Mouse (Mus musculus) forebrain, embryonic 11.5 days (tissue): ENCODE results near the gene Zfp740. TPM values are rescaled to one million over a fixed set of nuclear protein-coding genes. Genes with fewer than 3 reads are reported as not detected.

Experiments used
- ATAC-seq: fragments of 200-750 bp; cut with Nextera tagmentation; replicated peaks from 2 replicates; pipeline ENCODE4 v1.8.0; 2017; ENCODE audit warnings: moderate TSS enrichment; ENCODE audit not compliant: low FRiP score
- DNase-seq: peaks from one replicate; pipeline ENCODE4 v3.0.0-alpha.2; 2017; ENCODE audit warnings: low spot score
- H3K27ac ChIP-seq: fragments of 300-500 bp; sonication (generic); 2 replicates; pipeline ENCODE4 v1.5.1; 2014; ENCODE audit warnings: low read depth, low read length
- H3K27me3 ChIP-seq: fragments of 300-500 bp; sonication (generic); 2 replicates; pipeline ENCODE4 v1.6.1; 2014; ENCODE audit warnings: mild to moderate bottlenecking, low read length, mixed read lengths; ENCODE audit not compliant: control insufficient read depth, insufficient read depth
- H3K36me3 ChIP-seq: fragments of 300-500 bp; sonication (generic); 2 replicates; pipeline ENCODE4 v1.6.1; 2014; ENCODE audit warnings: mild to moderate bottlenecking, low read length, moderate library complexity, mixed read lengths; ENCODE audit not compliant: control insufficient read depth, insufficient read depth
- H3K4me1 ChIP-seq: fragments of 300-500 bp; sonication (generic); replicated peaks from 2 replicates; pipeline ENCODE4 v1.6.1; 2014; ENCODE audit warnings: low read length, mixed read lengths; ENCODE audit not compliant: control insufficient read depth, insufficient read depth
- H3K4me2 ChIP-seq: fragments of 300-500 bp; sonication (generic); 2 replicates; pipeline ENCODE4 v1.6.1; 2014; ENCODE audit warnings: low read depth, mild to moderate bottlenecking, low read length, moderate library complexity, mixed read lengths; ENCODE audit not compliant: severe bottlenecking
- H3K4me3 ChIP-seq: fragments of 300-500 bp; sonication (generic); 2 replicates; pipeline ENCODE4 v1.5.1; 2014; ENCODE audit warnings: low read depth, low read length
- H3K9ac ChIP-seq: fragments of 300-500 bp; sonication (generic); 2 replicates; pipeline ENCODE4 v1.6.1; 2014; ENCODE audit warnings: low read length
- H3K9me3 ChIP-seq: fragments of 300-500 bp; sonication (generic); 2 replicates; pipeline ENCODE4 v1.6.1; 2016; ENCODE audit warnings: low read length, mixed read lengths; ENCODE audit not compliant: control insufficient read depth
- whole genome bisulfite sequencing: fragments of 180-500 bp; shearing (Covaris S2); extraction: QIAGEN DNeasy Blood & Tissue Kit; methylation state at CpG from one replicate; pipeline ENCODE4 v1.1.7; 2014; 5-methylcytosine and 5-hydroxymethylcytosine counted together
- polyA plus RNA-seq: library from polyadenylated mRNA; unstranded; fragments of >200 nt; fragmentation: Nextera tagmentation; extraction: Ambion mirVana; gene quantifications from 2 replicates; pipeline ENCODE4 v1.2.1, GENCODE M21; 2014

Gene Zfp740
- polyA plus RNA-seq, 1 experiment from 2014 or later = 79.8 TPM

GRCm38 (mm10) chr15:102240607-102241006 lies 37.6 kb downstream of the Zfp740 start:
- no peak overlapping the region for H3K4me2 ChIP-seq
- no peak for ATAC-seq
- WGBS = 83% methylated on average over 4 of the region's 4 CpGs
- H3K4me3 ChIP-seq = no peak overlapping the region
- no peak overlapping the region for H3K27ac ChIP-seq
- no peaks in the 10 kb centered on the region for H3K36me3 ChIP-seq
- peaks cover 14% of the 10 kb centered on the region for H3K4me1 ChIP-seq
- no peak for DNase-seq
- H3K27me3 ChIP-seq = peaks cover 24% of the 10 kb centered on the region
- no peaks in the 10 kb centered on the region for H3K9me3 ChIP-seq
- no peak overlapping the region for H3K9ac ChIP-seq

DNA sequence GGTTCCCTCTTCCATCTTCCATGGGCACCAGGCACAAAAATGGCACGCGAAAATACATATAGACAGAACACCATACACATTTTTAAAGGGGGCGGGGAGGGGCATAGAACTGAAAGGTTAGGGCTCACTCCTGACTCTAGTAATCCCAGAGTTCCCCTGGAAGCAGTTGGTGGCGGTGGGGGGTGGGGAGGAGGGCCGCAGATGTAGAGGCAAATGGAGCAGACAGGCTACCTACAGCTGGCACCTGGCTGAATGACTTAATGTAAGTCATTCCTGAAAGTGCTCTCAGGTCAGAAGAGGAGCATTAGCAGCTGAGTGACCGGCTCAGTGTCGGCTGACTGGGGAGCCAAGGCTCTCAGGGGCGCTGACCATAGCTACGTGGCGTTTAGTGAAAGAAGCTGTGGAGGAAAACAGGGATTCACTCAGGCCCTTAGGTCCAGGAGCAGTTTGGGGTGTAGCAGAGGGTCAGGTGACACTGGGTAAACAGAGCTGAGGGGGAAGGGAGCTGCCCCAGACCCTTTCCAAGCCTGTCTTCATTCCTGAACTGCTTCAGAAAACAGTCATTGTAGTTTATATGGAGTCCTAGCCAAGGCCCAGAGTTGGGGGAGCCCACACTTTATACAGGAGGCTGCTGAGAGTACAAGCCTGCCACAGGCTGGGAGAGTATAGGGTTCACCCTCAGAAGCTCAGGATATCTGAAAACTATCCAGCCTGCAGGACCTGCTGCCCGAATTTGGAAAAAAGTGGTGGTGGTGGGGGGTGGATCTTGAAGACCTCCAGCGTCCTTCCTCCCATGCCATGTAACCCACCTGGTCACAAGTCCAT lies 39.6 kb downstream of the Zfp740 start:
- Histone ChIP-seq H3K4me2 (no peak overlapping the region), H3K9ac (no peak overlapping the region), H3K36me3 (no peaks in the 10 kb centered on the region), H3K27ac (no peak overlapping the region), H3K9me3 (no peaks in the 10 kb centered on the region), H3K4me3 (no peak overlapping the region), H3K4me1 (peaks cover 22% of the 10 kb centered on the region), H3K27me3 (peaks cover 34% of the 10 kb centered on the region)
- WGBS = 28% methylated on average over 12 of the region's 12 CpGs
- no peak for DNase-seq
- ATAC-seq = no peak

DNA sequence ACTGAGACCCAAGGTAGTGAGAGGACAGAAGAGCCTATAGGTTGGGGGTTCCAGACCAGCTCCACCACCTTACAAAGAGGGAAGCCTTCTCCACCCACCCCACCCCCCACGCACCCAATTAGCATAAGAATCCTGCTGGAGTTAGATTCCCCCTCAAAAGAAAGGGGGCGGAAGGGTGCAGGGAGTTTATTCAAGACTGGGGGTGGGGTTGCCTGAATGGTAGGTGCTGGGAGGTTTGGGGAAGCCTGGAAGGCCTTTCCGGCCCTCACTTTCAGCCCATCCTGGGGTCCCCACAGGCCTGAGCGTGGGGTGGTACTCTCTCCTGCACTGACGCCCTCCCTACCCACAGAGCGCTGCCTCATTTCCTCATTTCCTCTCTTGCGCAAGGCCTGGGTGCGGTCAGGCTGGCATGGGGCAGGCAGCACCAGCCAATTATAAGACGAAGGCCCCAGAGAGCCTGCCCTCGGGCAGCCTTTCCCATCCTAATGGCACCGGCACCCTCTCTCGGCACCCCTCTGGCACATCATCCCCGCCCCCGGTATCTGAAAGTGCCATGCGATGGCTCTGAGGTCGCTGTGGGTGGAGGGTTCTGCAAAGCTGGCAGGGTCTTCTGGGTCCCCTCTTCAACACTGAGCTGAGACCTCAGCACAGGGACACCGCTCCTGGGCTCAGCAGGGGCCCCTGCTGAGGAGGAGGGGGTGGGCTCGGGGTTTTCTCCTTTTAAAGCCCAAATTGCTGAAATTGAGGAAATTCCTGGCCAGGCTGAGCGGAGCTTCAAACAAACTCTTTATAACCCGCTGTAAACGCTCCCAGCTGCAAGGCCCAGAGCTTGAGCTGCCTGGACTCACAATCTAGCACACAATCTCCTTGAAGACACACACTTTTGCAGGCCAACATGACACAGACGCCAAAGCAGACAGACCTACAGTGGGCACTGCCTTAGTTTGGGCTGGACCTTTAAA lies 40.5 kb downstream of the Zfp740 start:
- no peak overlapping the region for H3K27ac ChIP-seq
- H3K4me2 ChIP-seq = peak overlapping the region; percentile 26; the same call in 1 of the 2 replicates
- DNase-seq (no peak), ATAC-seq (no peak)
- H3K9me3 ChIP-seq = no peaks in the 10 kb centered on the region
- no peak overlapping the region for H3K4me3 ChIP-seq
- H3K36me3 ChIP-seq = no peaks in the 10 kb centered on the region
- WGBS = 10% methylated on average over 22 of the region's 22 CpGs
- peaks cover 35% of the 10 kb centered on the region for H3K27me3 ChIP-seq
- peaks cover 23% of the 10 kb centered on the region for H3K4me1 ChIP-seq
- H3K9ac ChIP-seq = no peak overlapping the region; the same call in 1 of the 2 replicates

GRCm38 (mm10) chr15:102244306-102245191 lies 41.5 kb downstream of the Zfp740 start:
- Histone ChIP-seq H3K36me3 (no peaks in the 10 kb centered on the region), H3K27me3 (peaks cover 39% of the 10 kb centered on the region), H3K4me2 (peak overlapping the region; percentile 78; the same call in 1 of the 2 replicates), H3K4me1 (peaks cover 33% of the 10 kb centered on the region), H3K4me3 (peak overlapping the region; percentile 54), H3K9me3 (no peaks in the 10 kb centered on the region), H3K27ac (no peak overlapping the region), H3K9ac (peak overlapping the region; percentile 12; the same call in 1 of the 2 replicates)
- 8% methylated on average over 19 of the region's 19 CpGs for WGBS
- DNase-seq (no peak), ATAC-seq (no peak)

DNA sequence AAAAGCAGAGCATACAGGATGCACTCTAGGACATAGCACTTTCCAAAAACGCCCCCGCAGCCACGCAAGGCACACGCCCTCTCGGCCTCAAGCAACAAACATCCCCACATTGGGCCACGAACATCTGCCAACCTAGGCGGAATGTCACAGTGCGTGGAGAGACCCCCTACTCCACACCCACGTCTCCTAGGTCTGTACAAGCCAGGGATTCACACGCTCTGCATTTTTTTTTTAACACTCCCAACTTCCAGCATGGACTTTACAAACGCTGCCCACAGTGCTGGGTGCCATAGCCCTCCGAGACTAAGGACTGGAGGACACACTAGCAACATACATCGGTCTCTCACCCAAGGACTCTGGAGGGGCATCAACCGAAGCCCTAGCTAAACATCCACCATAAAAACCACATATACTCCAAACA lies 42.4 kb downstream of the Zfp740 start:
- Histone ChIP-seq H3K9ac (peak overlapping the region; percentile 54), H3K27me3 (peaks cover 43% of the 10 kb centered on the region)
- ATAC-seq = no peak

DNA sequence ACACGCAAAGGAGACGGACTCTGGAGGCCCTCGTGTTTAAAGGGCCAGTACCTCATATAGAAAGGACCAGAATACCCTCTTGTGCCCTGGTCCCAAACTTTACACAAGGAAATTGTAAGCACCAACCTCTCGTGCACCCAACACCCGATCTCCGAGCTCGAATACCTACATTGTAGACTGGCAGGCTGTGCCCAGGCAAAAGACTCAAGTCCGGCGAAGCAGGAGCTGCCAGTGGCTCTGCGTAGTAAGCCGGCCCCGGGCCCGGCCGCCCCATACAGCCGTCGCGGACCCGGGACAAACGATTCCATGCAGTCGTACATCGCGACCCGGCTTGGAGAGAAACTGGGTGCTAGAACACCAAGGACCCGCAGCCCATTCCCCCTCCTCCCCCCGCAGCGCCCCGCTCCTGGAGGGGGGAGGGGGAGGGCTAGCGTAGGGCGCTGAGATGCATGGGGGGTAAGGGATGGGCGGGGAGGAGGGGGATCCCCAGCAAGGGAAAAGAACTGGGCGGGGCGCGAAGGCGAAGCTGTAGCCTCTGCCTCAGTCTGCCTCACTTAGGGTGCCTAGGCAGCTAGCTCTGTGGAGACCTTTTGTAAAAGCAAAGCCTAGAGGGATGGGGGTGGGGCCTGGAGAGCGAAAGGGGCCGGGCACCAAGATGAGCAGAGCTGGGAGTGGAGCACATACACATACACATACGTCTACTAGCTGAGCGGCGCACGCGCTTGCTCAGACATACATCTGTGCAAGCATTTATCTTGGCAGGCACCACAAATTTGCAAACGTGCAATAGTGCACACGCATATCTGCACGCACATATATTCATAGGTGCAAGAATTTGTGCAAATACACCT lies 43.1 kb downstream of the Zfp740 start:
- under 1% methylated on average over 39 of the region's 44 CpGs for WGBS

More for the DNA sequence above, 42.4 kb downstream of the Zfp740 start:
- no peaks in the 10 kb centered on the region for H3K36me3 ChIP-seq
- H3K27ac ChIP-seq = no peak overlapping the region
- peak overlapping the region; percentile 78 for H3K4me2 ChIP-seq
- DNase-seq = no peak
- 8% methylated on average over 14 of the region's 14 CpGs for WGBS
- H3K9me3 ChIP-seq = no peaks in the 10 kb centered on the region
- H3K4me1 ChIP-seq = peaks cover 36% of the 10 kb centered on the region
- peak overlapping the region; percentile 54 for H3K4me3 ChIP-seq

GRCm38 (mm10) chr15:102246866-102247251 lies 43.8 kb downstream of the Zfp740 start:
- Histone ChIP-seq H3K9ac (peak overlapping the region; percentile 45), H3K4me2 (peak overlapping the region; percentile 78), H3K27ac (peak overlapping the region; percentile 33; the same call in 1 of the 2 replicates), H3K9me3 (no peaks in the 10 kb centered on the region), H3K36me3 (no peaks in the 10 kb centered on the region), H3K4me1 (peaks cover 36% of the 10 kb centered on the region), H3K4me3 (peak overlapping the region; percentile 54), H3K27me3 (peaks cover 43% of the 10 kb centered on the region)
- WGBS = under 1% methylated on average over 35 of the region's 35 CpGs
- DNase-seq (peak; percentile 93), ATAC-seq (peak; percentile 66)

More for the DNA sequence above, 43.1 kb downstream of the Zfp740 start:
- Histone ChIP-seq H3K27me3 (peaks cover 43% of the 10 kb centered on the region), H3K9ac (peak overlapping the region; percentile 54), H3K27ac (no peak overlapping the region; the same call in 1 of the 2 replicates), H3K9me3 (no peaks in the 10 kb centered on the region), H3K4me2 (peak overlapping the region; percentile 78), H3K4me3 (peak overlapping the region; percentile 54), H3K36me3 (no peaks in the 10 kb centered on the region), H3K4me1 (peaks cover 36% of the 10 kb centered on the region)
- ATAC-seq = peak; percentile 69
- peak; percentile 84 for DNase-seq
